Mouse (Mus musculus) liver, postnatal 0 days (tissue): ENCODE measurements at regions not wholly inside any gene's neighbourhood (a gene's known extent, or its start where the extent isn't known, plus 50 kb on each side); places are given as distances from the start of the nearest gene placed in this dataset.
"Not testable (repeated sequence)": the region's sequence is repeated elsewhere in the genome, so short reads cannot be mapped to it uniquely, and the experiment has no call there.

Experiments
- ATAC-seq: fragments of 200-750 bp; cut with Nextera tagmentation; 2 replicates; pipeline ENCODE4 v1.8.0; 2017; ENCODE audit warnings: mild to moderate bottlenecking, moderate library complexity
- DNase-seq: peaks from one replicate; pipeline ENCODE4 v3.0.0-alpha.2; 2016
- H3K27ac ChIP-seq: fragments of 300-500 bp; sonication (generic); 2 replicates; pipeline ENCODE4 v1.5.1; 2014; ENCODE audit warnings: antibody characterized with exemption, moderate library complexity, mild to moderate bottlenecking, low read depth
- H3K27me3 ChIP-seq: fragments of 300-500 bp; sonication (generic); 2 replicates; pipeline ENCODE4 v1.6.1; 2014; ENCODE audit warnings: low read length, control low read depth, mixed read lengths; ENCODE audit not compliant: insufficient read depth
- H3K36me3 ChIP-seq: fragments of 300-500 bp; sonication (generic); replicated peaks from 2 replicates; pipeline ENCODE4 v1.6.1; 2014; ENCODE audit warnings: mild to moderate bottlenecking, control low read depth, low read length, moderate library complexity, mixed read lengths; ENCODE audit not compliant: insufficient read depth
- H3K4me1 ChIP-seq: fragments of 300-500 bp; sonication (generic); 2 replicates; pipeline ENCODE4 v1.6.1; 2014; ENCODE audit warnings: antibody characterized with exemption, mild to moderate bottlenecking, control low read depth; ENCODE audit not compliant: insufficient read depth
- H3K4me2 ChIP-seq: fragments of 300-500 bp; sonication (generic); 2 replicates; pipeline ENCODE4 v1.6.1; 2014; ENCODE audit warnings: low read depth, mild to moderate bottlenecking, low read length, moderate library complexity, mixed read lengths
- H3K4me3 ChIP-seq: fragments of 300-500 bp; sonication (generic); 2 replicates; pipeline ENCODE4 v1.5.1; 2014; ENCODE audit warnings: low read depth, low read length
- H3K9ac ChIP-seq: fragments of 300-500 bp; sonication (generic); replicated peaks from 2 replicates; pipeline ENCODE4 v1.6.1; 2014; ENCODE audit warnings: mild to moderate bottlenecking, moderate library complexity
- H3K9me3 ChIP-seq: fragments of 300-500 bp; sonication (generic); 2 replicates; pipeline ENCODE4 v1.6.1; 2016; ENCODE audit warnings: mild to moderate bottlenecking, control low read depth, low read length, mixed read lengths
- CTCF ChIP-seq: sonication (generic); IDR thresholded peaks from 2 replicates; pipeline ENCODE4 v1.5.1; 2016; ENCODE audit warnings: antibody characterized with exemption, low read depth
- EP300 ChIP-seq: IDR thresholded peaks from 2 replicates; pipeline ENCODE4 v1.6.1; 2016; ENCODE audit warnings: antibody characterized with exemption, low read depth, mild to moderate bottlenecking
- WGBS: fragments of 180-500 bp; shearing (Covaris S2); extraction: QIAGEN DNeasy Blood & Tissue Kit; methylation state at CpG from one replicate; pipeline ENCODE4 v1.1.7; 2014; ENCODE audit not compliant: insufficient replicate concordance; 5-methylcytosine and 5-hydroxymethylcytosine counted together

- TF ChIP-seq CTCF (no peak), EP300 (no peak)
- Histone ChIP-seq H3K4me3 (no peak overlapping the region), H3K27me3 (no peaks in the 10 kb centered on the region), H3K36me3 (no peaks in the 10 kb centered on the region), H3K27ac (no peak overlapping the region), H3K4me2 (no peak overlapping the region), H3K4me1 (no peaks in the 10 kb centered on the region), H3K9ac (no peak overlapping the region), H3K9me3 (no peaks in the 10 kb centered on the region)
- no peak for DNase-seq
- 29% methylated on average over 1 of the region's 1 CpGs for WGBS
- ATAC-seq: no peak
Measured at GRCm38 (mm10) chr11:24308253-24308633, 230.4 kb downstream of the Bcl11a start.

DNA sequence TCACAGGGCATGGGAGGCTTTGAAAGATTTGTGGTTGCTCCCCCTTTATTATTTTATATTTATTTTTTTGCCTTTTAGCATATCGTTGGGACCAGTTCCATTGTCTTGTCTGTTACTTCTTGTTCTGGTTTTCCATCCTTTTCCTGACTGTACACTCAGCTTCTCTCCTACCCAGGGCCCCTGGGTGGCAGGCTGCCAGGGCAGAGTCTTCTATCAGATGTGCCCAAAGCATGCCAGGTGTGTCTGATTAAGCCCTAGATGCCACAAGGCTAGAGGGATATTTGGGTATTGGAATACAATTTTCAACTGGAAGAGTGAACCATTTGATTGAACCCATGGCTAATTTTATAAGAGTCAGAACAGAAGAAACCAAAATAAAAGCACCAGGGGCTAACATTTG is 236.2 kb downstream of the Bcl11a start:
- Histone ChIP-seq H3K4me2 (no peak overlapping the region), H3K4me3 (no peak overlapping the region), H3K4me1 (no peaks in the 10 kb centered on the region), H3K36me3 (no peaks in the 10 kb centered on the region), H3K27ac (no peak overlapping the region), H3K27me3 (no peaks in the 10 kb centered on the region), H3K9ac (no peak overlapping the region), H3K9me3 (no peaks in the 10 kb centered on the region)
- no peak for DNase-seq
- 75% methylated on average over 1 of the region's 1 CpGs for WGBS
- no peak for ATAC-seq
- TF ChIP-seq EP300 (no peak), CTCF (no peak)

DNA sequence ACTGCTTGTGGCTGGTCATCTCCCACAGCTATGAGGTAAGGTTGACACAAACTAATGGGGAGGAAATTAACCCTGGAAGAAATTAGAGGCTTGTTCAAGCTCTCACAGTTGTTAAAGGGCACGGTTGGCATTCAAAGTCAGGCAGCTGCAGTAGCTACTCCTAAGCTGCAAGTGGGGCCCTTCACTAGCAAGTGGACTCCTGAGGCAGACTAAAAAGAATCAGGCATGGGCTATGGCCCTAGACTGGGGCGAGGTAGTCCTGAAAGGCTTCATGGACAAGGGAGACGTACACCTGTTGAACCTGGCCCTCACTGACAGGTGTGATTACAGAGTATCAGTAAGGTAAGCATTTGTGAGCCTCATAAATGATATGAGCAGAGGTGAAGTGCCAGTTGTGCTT is 237.7 kb downstream of the Bcl11a start:
- 82% methylated on average over 3 of the region's 3 CpGs for WGBS
- DNase-seq (no peak), ATAC-seq (no peak)
- Histone ChIP-seq H3K27me3 (no peaks in the 10 kb centered on the region), H3K4me3 (no peak overlapping the region), H3K4me2 (no peak overlapping the region), H3K4me1 (no peaks in the 10 kb centered on the region), H3K36me3 (no peaks in the 10 kb centered on the region), H3K9me3 (no peaks in the 10 kb centered on the region), H3K27ac (no peak overlapping the region), H3K9ac (no peak overlapping the region)
- TF ChIP-seq EP300: no peak
- no peak for TF ChIP-seq CTCF

DNA sequence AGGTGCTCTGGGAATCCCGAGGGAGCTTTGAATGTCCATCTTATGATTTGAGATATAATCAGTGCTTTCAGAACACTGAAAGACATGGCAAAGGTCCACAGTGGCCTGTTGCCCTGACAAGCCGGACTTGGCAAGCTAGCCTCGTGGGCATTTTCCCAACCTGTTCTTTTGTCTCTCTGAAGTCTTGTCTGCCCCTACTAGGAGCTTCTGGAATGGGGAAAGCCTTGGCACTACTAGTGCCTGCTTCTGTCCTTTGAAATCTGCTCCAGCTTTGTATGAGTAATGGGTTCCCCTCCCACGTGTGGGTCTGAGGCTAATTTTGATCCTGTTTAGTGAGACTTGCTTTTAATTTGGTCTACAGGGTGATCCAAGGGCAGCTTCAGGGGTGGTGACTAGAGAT is 238.3 kb downstream of the Bcl11a start:
- no peak for TF ChIP-seq EP300
- TF ChIP-seq CTCF: no peak
- H3K27me3 ChIP-seq: no peaks in the 10 kb centered on the region
- H3K27ac ChIP-seq: no peak overlapping the region
- H3K4me1 ChIP-seq: no peaks in the 10 kb centered on the region
- ATAC-seq (no peak), DNase-seq (no peak)
- H3K4me3 ChIP-seq: no peak overlapping the region
- H3K36me3 ChIP-seq: no peaks in the 10 kb centered on the region
- H3K9ac ChIP-seq: no peak overlapping the region
- WGBS: 68% methylated on average over 4 of the region's 4 CpGs
- H3K9me3 ChIP-seq: no peaks in the 10 kb centered on the region
- no peak overlapping the region for H3K4me2 ChIP-seq

- no peak for TF ChIP-seq CTCF
- no peak for TF ChIP-seq EP300
- 80% methylated on average over 2 of the region's 2 CpGs for WGBS
- Histone ChIP-seq H3K9me3 (no peaks in the 10 kb centered on the region), H3K4me1 (no peaks in the 10 kb centered on the region), H3K36me3 (no peaks in the 10 kb centered on the region), H3K27me3 (no peaks in the 10 kb centered on the region), H3K9ac (no peak overlapping the region), H3K4me3 (no peak overlapping the region), H3K27ac (no peak overlapping the region), H3K4me2 (no peak overlapping the region)
- DNase-seq (no peak), ATAC-seq (no peak)
Measured at GRCm38 (mm10) chr11:24317989-24318735, 240.3 kb downstream of the Bcl11a start.

DNA sequence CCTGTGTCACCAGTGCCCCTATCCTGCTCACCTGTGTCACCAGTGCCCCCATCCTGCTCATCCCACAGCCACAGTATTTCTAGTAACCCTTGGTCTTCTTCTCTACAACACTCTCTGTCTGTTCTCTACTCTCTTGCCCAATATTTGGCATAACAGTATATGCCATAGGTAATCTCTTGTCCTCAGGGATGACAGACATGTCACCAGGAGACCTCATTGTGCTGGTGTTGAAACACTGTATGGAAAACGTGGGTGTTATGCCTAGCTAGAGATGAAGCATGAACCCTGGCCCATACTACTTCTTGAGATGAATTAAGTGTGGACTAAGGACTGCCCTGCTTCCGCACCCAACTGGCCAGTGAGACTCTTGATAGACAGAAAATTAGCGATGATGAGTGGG is 241.4 kb downstream of the Bcl11a start:
- WGBS: 71% methylated on average over 3 of the region's 3 CpGs
- TF ChIP-seq CTCF: no peak
- no peak for TF ChIP-seq EP300
- H3K36me3 ChIP-seq: no peaks in the 10 kb centered on the region
- ATAC-seq (no peak), DNase-seq (no peak)
- no peak overlapping the region for H3K4me2 ChIP-seq
- H3K27ac ChIP-seq: no peak overlapping the region
- no peaks in the 10 kb centered on the region for H3K9me3 ChIP-seq
- H3K4me3 ChIP-seq: no peak overlapping the region
- no peaks in the 10 kb centered on the region for H3K27me3 ChIP-seq
- no peaks in the 10 kb centered on the region for H3K4me1 ChIP-seq
- no peak overlapping the region for H3K9ac ChIP-seq

GRCm38 (mm10) chr11:24322412-24322811 is 244.6 kb downstream of the Bcl11a start:
- not testable (repeated sequence) for ATAC-seq, H3K9me3 ChIP-seq, H3K27me3 ChIP-seq, H3K4me1 ChIP-seq, DNase-seq, H3K9ac ChIP-seq, H3K4me2 ChIP-seq, H3K27ac ChIP-seq, H3K4me3 ChIP-seq, H3K36me3 ChIP-seq
- WGBS: 61% methylated on average over 5 of the region's 5 CpGs
